Mouse (Mus musculus): ENCODE measurements around the gene Ccdc136.

DNA sequence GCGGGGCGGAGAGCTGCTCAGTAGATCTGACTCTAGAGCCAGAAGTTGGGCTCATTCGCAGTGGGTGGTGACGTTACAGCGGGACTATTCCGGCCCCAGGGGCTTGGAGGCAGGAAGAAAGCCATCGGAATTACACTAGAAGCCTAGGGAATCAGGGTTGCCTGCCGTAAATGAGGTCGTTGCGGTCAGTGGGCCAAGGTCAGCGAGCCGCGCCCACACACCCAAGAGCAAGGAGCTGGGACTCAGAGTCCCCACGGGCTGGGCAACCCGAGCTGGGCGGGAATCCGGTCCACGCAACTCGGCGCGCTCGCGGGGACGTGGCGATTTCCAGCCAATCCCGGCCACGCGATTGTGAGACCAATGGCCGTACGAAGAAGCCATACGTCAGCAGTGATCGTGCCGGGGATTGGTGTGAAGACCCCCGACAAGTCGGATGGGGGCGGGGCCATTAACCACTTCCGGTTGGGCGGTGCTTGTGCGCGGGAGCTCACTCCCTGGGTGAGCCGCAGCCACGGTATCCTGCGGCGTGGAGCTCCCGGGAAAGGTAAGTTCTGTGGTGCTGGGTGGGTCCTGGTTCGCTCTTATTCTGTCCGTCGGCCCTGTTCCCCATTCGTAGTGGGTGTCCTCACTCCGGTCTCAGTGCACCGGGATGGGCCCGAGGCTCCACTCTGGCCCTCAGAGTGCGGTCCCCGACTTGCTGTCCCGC is 48.3 kb upstream of the Ccdc136 start, which contains the start of gene Calu:
- TF ChIP-seq CTCF (IDR thresholded peaks at IDR 0.05; ENCODE audit: control insufficient read depth, insufficient read depth, insufficient replicate concordance, low read depth, low read length) (no peak), POLR2A (IDR thresholded peaks at IDR 0.05; ENCODE audit: control insufficient read depth, low read depth, low read length) (peak; percentile 97)
